Mouse (Mus musculus): ENCODE results near the gene Chpf2.

DNA sequence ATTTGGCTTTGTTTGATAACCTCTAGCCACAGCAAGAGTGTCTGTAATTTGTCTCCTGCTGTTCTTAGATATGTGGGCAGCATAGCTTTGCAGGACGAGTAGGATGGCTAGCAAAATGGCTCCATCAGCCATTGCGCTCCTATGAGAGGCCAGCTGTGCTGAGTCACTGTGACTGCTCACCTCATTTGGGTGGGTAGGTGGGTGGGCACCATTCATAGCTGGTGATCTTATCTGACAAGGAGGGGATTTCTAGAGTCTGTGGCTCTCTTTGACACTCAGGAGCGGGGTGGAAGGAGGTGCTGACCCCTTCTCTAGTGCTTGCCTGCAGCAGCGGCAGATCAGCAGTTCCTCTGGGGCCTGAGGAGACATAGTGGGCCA is 648 bp downstream of the Chpf2 start:
- TF ChIP-seq POLR2A (IDR thresholded peaks at IDR 0.05; ENCODE audit: extremely low read depth, insufficient read depth, low read length): no peak
- no peak for TF ChIP-seq CTCF (IDR thresholded peaks at IDR 0.05; ENCODE audit: low read depth, low read length)

All from liver, adult 2 months (tissue).